Mouse (Mus musculus): ENCODE measurements at regions not wholly inside any gene's neighbourhood (a gene's known extent, or its start where the extent isn't known, plus 50 kb on each side); places are given as distances from the start of the nearest gene placed in this dataset.

- no peak for DNase-seq (ENCODE audit: low read depth, low spot score)
Observed at GRCm38 (mm10) chr19:28732998-28733397, 53.1 kb upstream of the Glis3 start.

GRCm38 (mm10) chr19:28733781-28734180 lies 53.9 kb upstream of the Glis3 start:
- DNase-seq (ENCODE audit: low read depth, low spot score): no peak

- DNase-seq (ENCODE audit: low read depth, low spot score): peak; percentile 81
Observed at GRCm38 (mm10) chr19:28743176-28743793, 63.4 kb upstream of the Glis3 start.

GRCm38 (mm10) chr19:28745105-28745504 lies 65.2 kb upstream of the Glis3 start:
- DNase-seq (ENCODE audit: low read depth, low spot score): no peak

- DNase-seq (ENCODE audit: low read depth, low spot score): no peak
Observed at GRCm38 (mm10) chr19:28745534-28745933, 65.7 kb upstream of the Glis3 start.

- peak; percentile 13 for DNase-seq (ENCODE audit: low read depth, low spot score)
Observed at GRCm38 (mm10) chr19:28751091-28751490, 71.2 kb upstream of the Glis3 start.

- DNase-seq (ENCODE audit: low read depth, low spot score): peak; percentile 55
Observed at GRCm38 (mm10) chr19:28758854-28759253, 76.0 kb upstream of the Slc1a1 start.

GRCm38 (mm10) chr19:28764795-28765360 lies 70.0 kb upstream of the Slc1a1 start:
- no peak for DNase-seq (ENCODE audit: low read depth, low spot score)

- DNase-seq (ENCODE audit: low read depth, low spot score): no peak
Observed at GRCm38 (mm10) chr19:28768218-28768617, 66.6 kb upstream of the Slc1a1 start.

GRCm38 (mm10) chr19:28770419-28770818 lies 64.4 kb upstream of the Slc1a1 start:
- DNase-seq (ENCODE audit: low read depth, low spot score): no peak

- no peak for DNase-seq (ENCODE audit: low read depth, low spot score)
Observed at GRCm38 (mm10) chr19:28771836-28772235, 63.0 kb upstream of the Slc1a1 start.

- no peak for DNase-seq (ENCODE audit: low read depth, low spot score)
Observed at GRCm38 (mm10) chr19:28772840-28773570, 61.8 kb upstream of the Slc1a1 start.

GRCm38 (mm10) chr19:28776868-28777267 lies 58.0 kb upstream of the Slc1a1 start:
- DNase-seq (ENCODE audit: low read depth, low spot score): no peak

GRCm38 (mm10) chr19:28777674-28778073 lies 57.2 kb upstream of the Slc1a1 start:
- DNase-seq (ENCODE audit: low read depth, low spot score): no peak

- DNase-seq (ENCODE audit: low read depth, low spot score): no peak
Observed at GRCm38 (mm10) chr19:28778386-28778785, 56.5 kb upstream of the Slc1a1 start.

- no peak for DNase-seq (ENCODE audit: low read depth, low spot score)
Observed at GRCm38 (mm10) chr19:28781971-28782370, 52.9 kb upstream of the Slc1a1 start.

Measured in skeletal muscle tissue, adult 2 months (tissue).